Mouse (Mus musculus) hindbrain, embryonic 10.5 days (tissue): Measurements from ENCODE around the gene Golga1. TPM values are rescaled to one million over a fixed set of nuclear protein-coding genes. Genes with fewer than 3 reads are reported as not detected.
"Not testable (repeated sequence)": the region's sequence is repeated elsewhere in the genome, so short reads cannot be mapped to it uniquely, and the experiment has no call there.

Source experiments
- DNase-seq: peaks from one replicate; pipeline ENCODE4 v3.0.0-alpha.2; 2017; ENCODE audit warnings: low spot score
- H3K27ac ChIP-seq: fragments of 300-500 bp; sonication (generic); 2 replicates; pipeline ENCODE4 v1.5.1; 2016; ENCODE audit warnings: mild to moderate bottlenecking, moderate library complexity
- H3K27me3 ChIP-seq: fragments of 300-500 bp; sonication (generic); 2 replicates; pipeline ENCODE4 v1.6.1; 2016; ENCODE audit warnings: mild to moderate bottlenecking; ENCODE audit not compliant: poor library complexity, insufficient read depth, severe bottlenecking
- H3K36me3 ChIP-seq: fragments of 300-500 bp; sonication (generic); 2 replicates; pipeline ENCODE4 v1.6.1; 2016; ENCODE audit warnings: mild to moderate bottlenecking, moderate library complexity
- H3K4me1 ChIP-seq: fragments of 300-500 bp; sonication (generic); replicated peaks from 2 replicates; pipeline ENCODE4 v1.6.1; 2016; ENCODE audit warnings: mild to moderate bottlenecking
- H3K4me3 ChIP-seq: fragments of 300-500 bp; sonication (generic); 2 replicates; pipeline ENCODE4 v1.5.1; 2016; ENCODE audit warnings: mild to moderate bottlenecking, moderate library complexity
- H3K9me3 ChIP-seq: fragments of 300-500 bp; sonication (generic); 2 replicates; pipeline ENCODE4 v1.6.1; 2016; ENCODE audit warnings: mild to moderate bottlenecking, moderate library complexity
- WGBS: fragments of 180-500 bp; shearing (Covaris S2); methylation state at CpG from one replicate; pipeline ENCODE4 v1.1.7; 2016; 5-methylcytosine and 5-hydroxymethylcytosine counted together
- polyA plus RNA-seq: library from polyadenylated mRNA; unstranded; fragments of >200 nt; fragmentation: Nextera tagmentation; extraction: Ambion mirVana; gene quantifications from 2 replicates; pipeline ENCODE4 v1.2.1, GENCODE M21; 2016

Golga1 gene
- polyA plus RNA-seq, 1 experiment from 2014 or later, result 20.3 TPM

DNA sequence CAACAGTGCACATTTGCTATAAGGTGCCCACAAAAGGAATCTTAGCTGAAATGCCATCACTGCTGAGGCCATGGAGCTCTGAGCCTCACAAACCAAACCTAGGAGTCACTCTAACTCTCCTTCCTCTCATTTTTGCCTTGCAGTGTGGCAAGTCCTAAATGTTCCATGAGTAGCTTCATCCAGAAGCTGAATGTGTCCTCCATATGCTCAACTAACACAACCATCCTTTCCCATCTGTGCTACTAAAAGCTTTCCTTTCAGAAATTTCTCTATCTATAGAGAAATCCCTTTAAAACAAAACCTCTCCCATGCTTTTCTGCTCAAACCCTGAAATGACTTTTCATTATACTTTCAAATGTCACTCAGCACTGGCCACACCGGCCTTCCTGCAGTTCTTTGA lies 33.7 kb downstream of the Golga1 start:
- Histone ChIP-seq H3K4me3 (no peak overlapping the region), H3K36me3 (peaks cover 89% of the 10 kb centered on the region), H3K4me1 (no peaks in the 10 kb centered on the region), H3K27me3 (no peaks in the 10 kb centered on the region), H3K27ac (no peak overlapping the region), H3K9me3 (no peaks in the 10 kb centered on the region)
- no peak for DNase-seq
- 91% methylated on average over 1 of the region's 1 CpGs for WGBS

DNA sequence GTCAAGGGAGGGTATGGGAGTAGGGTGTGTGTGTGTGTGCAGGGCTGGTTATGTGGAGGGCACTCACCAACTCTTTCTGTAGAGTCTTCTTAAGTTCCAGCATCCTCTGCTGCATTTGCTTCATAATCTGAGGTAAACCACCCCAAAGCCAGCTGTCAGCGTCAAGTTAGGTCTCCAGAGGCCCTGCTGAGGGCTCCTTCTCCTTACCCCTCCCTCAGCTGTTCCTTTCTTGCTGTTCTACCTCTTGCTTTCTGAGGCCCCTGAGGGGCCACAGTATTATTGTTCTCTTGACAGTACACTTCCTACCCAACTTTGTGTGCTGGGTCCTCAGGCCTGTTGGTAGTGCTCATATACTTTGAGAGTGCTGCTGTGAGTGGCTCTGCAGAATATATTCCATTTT lies 45.3 kb downstream of the Golga1 start:
- Histone ChIP-seq H3K27me3 (no peaks in the 10 kb centered on the region), H3K4me1 (no peaks in the 10 kb centered on the region), H3K4me3 (no peak overlapping the region), H3K36me3 (peaks cover 94% of the 10 kb centered on the region), H3K27ac (no peak overlapping the region), H3K9me3 (no peaks in the 10 kb centered on the region)
- no peak for DNase-seq
- WGBS, result 94% methylated on average over 1 of the region's 1 CpGs

DNA sequence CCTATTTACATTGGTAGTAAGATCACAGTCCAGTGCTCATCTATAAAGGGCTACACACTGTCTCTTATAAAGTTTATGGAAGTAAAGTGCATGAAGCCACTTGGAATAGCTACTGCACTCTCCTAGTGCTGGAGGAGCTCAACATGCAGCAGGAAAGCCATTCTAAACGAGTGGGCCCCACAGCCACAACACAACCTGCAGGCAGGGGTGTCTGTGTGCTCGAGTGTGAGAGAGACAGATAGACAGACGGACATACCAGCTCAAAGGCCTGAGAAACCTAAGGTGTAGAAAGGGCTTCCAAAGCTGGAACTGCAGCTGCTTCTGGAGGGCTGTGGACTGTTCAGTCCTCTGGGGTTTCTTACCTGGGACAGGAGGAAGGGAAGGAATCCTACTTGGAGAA lies 48.8 kb downstream of the Golga1 start:
- H3K4me3 ChIP-seq, result no peak overlapping the region
- DNase-seq, result no peak
- H3K4me1 ChIP-seq, result no peaks in the 10 kb centered on the region
- WGBS, result 82% methylated on average over 3 of the region's 3 CpGs
- no peaks in the 10 kb centered on the region for H3K9me3 ChIP-seq
- no peaks in the 10 kb centered on the region for H3K27me3 ChIP-seq
- H3K36me3 ChIP-seq, result peaks cover 96% of the 10 kb centered on the region
- no peak overlapping the region for H3K27ac ChIP-seq

DNA sequence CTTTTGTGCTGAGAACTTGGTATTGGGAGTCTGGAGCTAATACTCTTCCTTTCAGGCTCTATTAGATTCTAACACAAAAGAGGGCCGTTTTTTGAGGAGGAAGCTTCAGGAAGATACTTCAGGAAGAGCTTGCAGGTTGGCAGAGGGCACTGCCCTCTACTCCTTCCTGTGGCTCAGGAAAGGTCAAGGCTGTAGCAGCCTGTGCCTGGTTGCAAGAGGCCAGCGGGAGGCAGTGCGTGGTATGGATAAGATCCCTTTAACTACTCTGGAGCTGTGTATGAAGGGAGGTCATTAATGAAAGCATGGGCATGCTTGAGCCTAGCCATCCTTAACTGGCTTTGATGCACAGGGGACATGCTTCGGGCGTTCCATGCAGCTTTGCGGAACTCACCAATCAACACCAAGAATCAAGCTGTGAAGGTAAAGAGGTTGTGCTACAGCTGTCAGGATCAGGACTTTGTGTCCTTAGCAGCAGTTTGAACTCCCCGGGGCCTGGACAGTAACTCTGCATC lies 52.5 kb downstream of the Golga1 start:
- H3K36me3 ChIP-seq, result peaks cover 72% of the 10 kb centered on the region

DNA sequence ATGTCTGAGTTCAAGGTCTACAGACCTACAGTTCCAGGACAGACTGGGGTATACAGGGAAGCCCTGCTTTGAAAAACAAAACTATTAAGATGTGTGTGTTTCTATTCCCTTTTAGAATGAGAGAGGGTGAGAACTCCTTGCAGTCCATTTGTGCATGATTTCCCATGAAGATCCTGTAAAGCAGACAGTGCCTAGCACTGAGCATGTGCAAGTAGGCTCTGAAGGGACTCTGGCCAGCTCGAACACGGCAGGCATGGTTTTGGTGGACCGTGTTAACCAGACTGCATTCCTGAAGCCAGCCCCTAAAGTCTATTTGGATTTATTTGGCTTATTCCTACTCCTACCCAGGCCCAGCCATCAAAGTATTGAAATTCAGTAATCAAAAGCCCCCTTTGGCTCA lies 53.4 kb downstream of the Golga1 start:
- WGBS, result 89% methylated on average over 3 of the region's 3 CpGs
- H3K27me3 ChIP-seq, result no peaks in the 10 kb centered on the region
- peaks cover 19% of the 10 kb centered on the region for H3K4me1 ChIP-seq
- DNase-seq, result no peak
- no peak overlapping the region for H3K4me3 ChIP-seq
- peaks cover 64% of the 10 kb centered on the region for H3K36me3 ChIP-seq
- H3K27ac ChIP-seq, result no peak overlapping the region
- no peaks in the 10 kb centered on the region for H3K9me3 ChIP-seq

More for the DNA sequence above, 52.5 kb downstream of the Golga1 start:
- H3K27ac ChIP-seq, result no peak overlapping the region
- no peak overlapping the region for H3K4me3 ChIP-seq
- peaks cover 15% of the 10 kb centered on the region for H3K4me1 ChIP-seq
- no peaks in the 10 kb centered on the region for H3K27me3 ChIP-seq
- no peaks in the 10 kb centered on the region for H3K9me3 ChIP-seq
- WGBS, result 91% methylated on average over 7 of the region's 7 CpGs
- DNase-seq, result no peak

DNA sequence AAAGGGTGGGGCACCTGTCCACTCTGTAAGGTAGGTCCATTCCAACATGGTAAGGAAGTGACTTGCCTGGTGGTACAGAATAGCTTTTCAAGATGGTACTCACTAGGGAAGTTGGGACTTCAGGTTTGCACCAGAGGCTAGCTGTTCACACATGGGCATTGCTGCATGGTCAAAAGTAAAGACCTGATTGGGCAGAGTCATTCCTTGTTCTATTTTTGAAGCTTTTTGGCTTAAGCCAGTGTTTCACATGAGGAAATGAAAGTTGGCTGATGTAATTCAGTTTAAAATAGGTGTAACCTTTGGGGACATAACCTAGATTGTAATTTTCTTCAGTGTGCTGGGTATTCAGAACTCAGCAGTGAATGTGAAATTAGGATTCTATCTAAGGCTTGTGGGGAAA lies 54.1 kb downstream of the Golga1 start:
- Histone ChIP-seq H3K4me3 (no peak overlapping the region), H3K27ac (no peak overlapping the region), H3K4me1 (peaks cover 26% of the 10 kb centered on the region), H3K9me3 (no peaks in the 10 kb centered on the region), H3K36me3 (peaks cover 57% of the 10 kb centered on the region), H3K27me3 (no peaks in the 10 kb centered on the region)
- DNase-seq, result no peak

DNA sequence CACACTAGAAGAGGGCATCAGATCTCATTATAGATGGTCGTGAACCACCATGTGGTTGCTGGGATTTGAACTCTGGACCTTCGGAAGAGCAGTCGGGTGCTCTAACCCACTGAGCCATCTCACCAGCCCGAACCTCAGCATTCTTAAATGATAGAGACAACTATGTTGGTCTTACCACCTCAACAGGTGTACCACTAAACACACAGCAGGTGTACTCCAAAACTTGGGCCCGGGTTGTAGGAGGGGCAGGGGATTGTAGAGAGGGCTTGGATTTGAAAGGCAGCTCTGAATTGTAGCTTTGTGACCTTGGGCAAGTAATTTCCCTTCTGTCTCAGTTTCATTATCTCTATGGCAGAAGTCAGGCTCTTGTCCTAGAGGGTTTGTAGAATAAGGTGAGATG lies 55.2 kb downstream of the Golga1 start:
- H3K4me3 ChIP-seq, DNase-seq, H3K9me3 ChIP-seq, H3K27ac ChIP-seq, H3K27me3 ChIP-seq: not testable (repeated sequence)
- Histone ChIP-seq H3K36me3 (peaks cover 46% of the 10 kb centered on the region), H3K4me1 (peaks cover 35% of the 10 kb centered on the region)
- WGBS, result 95% methylated on average over 5 of the region's 5 CpGs

DNA sequence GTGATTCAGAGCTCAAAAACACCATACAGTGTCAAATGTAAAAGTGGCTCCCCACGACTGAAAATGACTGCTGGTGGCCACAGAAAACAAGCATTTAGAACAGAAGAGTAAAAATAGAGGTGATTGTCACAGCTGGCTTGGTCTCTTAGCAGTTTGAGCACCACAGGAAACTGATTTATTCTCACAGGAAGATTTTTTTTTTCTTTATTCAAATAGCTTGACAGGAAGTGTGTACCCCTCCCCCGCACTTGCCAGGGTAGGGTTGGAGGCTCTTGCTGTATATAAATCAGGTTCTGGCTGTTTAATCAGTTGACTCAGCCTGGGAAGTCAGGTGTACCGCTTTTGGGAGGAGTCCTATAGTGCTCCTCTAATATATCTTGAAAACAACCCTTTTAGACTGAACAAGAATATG lies 56.4 kb downstream of the Golga1 start:
- peak overlapping the region; percentile 92 for H3K27ac ChIP-seq
- no peaks in the 10 kb centered on the region for H3K9me3 ChIP-seq
- WGBS, result 39% methylated on average over 3 of the region's 3 CpGs
- peak overlapping the region; percentile 85 for H3K4me3 ChIP-seq
- H3K27me3 ChIP-seq, result no peaks in the 10 kb centered on the region
- peaks cover 36% of the 10 kb centered on the region for H3K36me3 ChIP-seq
- peak; percentile 17 for DNase-seq
- H3K4me1 ChIP-seq, result peaks cover 40% of the 10 kb centered on the region

DNA sequence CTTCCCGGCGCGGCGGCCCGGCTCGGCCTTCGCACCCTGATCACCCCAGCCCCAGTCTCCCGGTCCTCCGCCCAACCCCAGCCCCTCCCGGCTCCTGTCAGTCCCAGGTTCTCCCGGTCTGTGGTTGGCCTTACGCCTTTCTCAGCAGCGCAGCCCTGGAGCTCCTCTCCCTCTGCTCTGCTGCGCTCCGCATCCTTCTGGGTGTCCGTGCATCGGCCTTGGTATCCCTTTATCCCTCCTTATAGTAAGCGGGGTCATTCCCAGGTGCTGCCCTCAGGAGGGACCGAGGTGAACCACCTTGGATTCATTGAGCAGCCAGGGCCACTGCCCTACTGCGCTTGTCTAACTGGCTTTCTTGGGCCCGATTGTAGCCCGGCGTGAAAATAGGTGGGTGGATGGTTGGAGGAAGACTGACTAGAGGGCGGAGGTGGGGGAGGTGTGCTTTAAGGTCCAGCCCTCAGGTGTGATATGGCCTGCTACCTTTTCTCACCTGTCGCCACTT lies 56.9 kb downstream of the Golga1 start:
- no peaks in the 10 kb centered on the region for H3K9me3 ChIP-seq
- DNase-seq, result no peak
- H3K27ac ChIP-seq, result peak overlapping the region; percentile 92
- H3K4me3 ChIP-seq, result peak overlapping the region; percentile 85
- H3K36me3 ChIP-seq, result peaks cover 36% of the 10 kb centered on the region
- peaks cover 45% of the 10 kb centered on the region for H3K4me1 ChIP-seq
- WGBS, result 1% methylated on average over 25 of the region's 25 CpGs
- no peaks in the 10 kb centered on the region for H3K27me3 ChIP-seq

DNA sequence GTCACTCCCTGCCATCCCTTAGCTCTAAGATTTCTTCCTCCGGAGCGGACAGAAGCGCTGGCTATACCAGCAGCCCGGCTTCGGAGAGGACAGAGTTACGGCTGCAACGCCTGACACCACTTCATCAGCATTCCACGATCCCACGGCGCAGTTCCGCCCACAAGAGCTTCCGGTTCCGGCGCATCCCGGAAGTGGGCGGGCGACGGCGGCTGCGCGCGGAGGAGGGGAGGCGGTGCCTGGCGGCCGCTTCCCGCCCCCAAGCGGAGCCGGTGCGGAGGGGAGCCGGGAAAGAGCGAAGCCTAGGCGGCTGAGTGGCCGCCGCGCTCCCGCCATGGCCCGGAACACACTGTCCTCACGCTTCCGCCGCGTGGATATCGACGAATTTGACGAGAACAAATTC lies 57.5 kb downstream of the Golga1 start:
- WGBS, result under 1% methylated on average over 44 of the region's 44 CpGs
- DNase-seq, result peak; percentile 95
- no peaks in the 10 kb centered on the region for H3K27me3 ChIP-seq
- peaks cover 36% of the 10 kb centered on the region for H3K36me3 ChIP-seq
- H3K9me3 ChIP-seq, result no peaks in the 10 kb centered on the region
- peaks cover 51% of the 10 kb centered on the region for H3K4me1 ChIP-seq
- peak overlapping the region; percentile 92 for H3K27ac ChIP-seq
- H3K4me3 ChIP-seq, result peak overlapping the region; percentile 85

DNA sequence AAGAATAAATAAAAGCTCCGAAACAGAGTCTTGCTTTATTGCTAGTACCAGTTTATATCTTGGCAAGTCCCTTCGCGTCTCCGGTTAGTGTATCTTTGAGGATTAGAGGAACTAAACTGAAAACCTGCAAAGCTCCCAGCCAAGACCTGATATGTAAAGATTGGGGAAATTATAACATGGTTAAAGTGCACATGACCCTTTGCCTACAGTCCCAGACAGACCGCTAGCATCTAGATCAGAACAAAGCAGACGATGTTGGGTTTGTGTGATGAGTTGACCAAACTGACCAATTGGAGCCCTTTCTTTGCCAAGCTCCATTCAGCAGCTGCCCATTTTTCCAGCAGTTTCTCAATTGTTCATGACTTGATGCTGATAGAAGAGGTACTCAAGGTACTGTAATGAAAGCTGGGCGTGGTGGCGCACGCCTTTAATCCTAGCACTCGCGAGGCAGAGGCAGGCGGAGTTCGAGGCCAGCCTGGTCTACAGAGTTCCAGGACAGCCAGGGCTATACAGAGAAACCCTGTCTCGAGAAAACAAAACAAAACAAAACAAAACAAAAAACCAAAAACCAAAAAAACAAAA lies 59.1 kb downstream of the Golga1 start:
- Histone ChIP-seq H3K9me3 (no peaks in the 10 kb centered on the region), H3K27me3 (no peaks in the 10 kb centered on the region), H3K4me3 (peak overlapping the region; percentile 94), H3K36me3 (peaks cover 36% of the 10 kb centered on the region), H3K4me1 (peaks cover 62% of the 10 kb centered on the region), H3K27ac (no peak overlapping the region)
- no peak for DNase-seq
- WGBS, result 92% methylated on average over 14 of the region's 14 CpGs

DNA sequence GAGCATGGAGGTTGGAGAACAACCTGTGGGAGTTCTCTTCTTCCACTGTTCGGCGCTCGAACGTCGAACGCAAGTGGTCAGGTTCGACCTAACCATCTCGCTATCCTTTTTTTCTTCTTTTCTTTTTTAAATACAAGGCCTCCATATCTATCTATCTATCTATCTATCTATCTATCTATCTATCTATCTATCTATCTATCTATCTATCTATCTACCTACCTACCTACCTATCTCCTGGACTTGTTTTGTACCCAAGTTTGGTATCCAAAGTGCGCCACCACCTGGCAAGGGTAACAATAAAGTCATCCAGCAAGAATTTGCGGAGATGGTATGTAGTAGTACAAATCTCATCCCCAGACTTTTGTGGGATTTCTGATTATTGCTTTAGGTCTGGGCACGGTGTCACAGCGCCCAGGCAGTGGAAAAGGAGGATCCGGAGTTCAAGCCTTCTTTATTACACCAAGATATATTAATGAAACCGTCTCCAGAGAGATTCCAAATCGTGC lies 59.7 kb downstream of the Golga1 start, which contains the start of gene Rpl35:
Gene Rpl35 (minus strand): TSS at position 51 of the 506 bp plus-strand sequence.
- Histone ChIP-seq H3K4me3 (peak within 1 kb of the TSS; percentile 94), H3K27me3 (no peaks in the 10 kb centered on the region), H3K27ac (peak within 1 kb of the TSS; percentile 97), H3K9me3 (no peaks in the 10 kb centered on the region), H3K36me3 (peaks cover 39% of the 10 kb centered on the region), H3K4me1 (peaks cover 62% of the 10 kb centered on the region)
- peak; percentile 49 for DNase-seq
- WGBS, result 13% methylated on average over 15 of the region's 15 CpGs

DNA sequence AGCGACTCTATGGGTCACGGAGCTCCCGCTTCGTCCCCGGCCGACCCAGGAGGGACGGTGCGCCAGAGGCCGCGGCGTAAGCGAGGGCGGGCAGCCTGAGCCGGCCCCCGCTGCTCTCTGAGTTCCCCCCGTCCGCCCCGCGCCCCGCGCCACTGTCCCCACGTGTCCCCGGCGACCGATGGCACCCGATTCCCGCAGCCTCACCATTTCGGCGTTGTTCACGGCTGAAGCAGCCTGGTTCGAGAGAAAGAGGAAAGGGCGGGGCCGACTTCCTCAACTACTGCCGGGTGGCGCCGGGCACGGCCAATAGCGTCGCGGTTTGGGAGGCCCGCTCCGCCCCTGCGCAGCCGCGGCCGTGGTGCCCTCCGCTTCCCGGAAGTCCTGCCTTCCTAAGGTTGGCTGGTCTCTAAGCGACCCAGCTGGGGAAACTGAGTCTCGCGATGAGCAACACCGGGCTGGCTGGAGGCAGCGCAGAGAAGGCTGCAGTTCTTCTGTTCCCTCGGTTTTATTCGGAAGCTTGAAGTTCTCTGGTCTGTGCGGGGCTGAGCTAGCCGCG lies 60.4 kb downstream of the Golga1 start, which contains the start of gene Arpc5l:
Gene Arpc5l (plus strand): TSS at position 469 of the 556 bp plus-strand sequence.
- Histone ChIP-seq H3K4me1 (peaks cover 62% of the 10 kb centered on the region), H3K27ac (peak within 1 kb of the TSS; percentile 97), H3K36me3 (peaks cover 42% of the 10 kb centered on the region), H3K9me3 (no peaks in the 10 kb centered on the region), H3K4me3 (peak within 1 kb of the TSS; percentile 94), H3K27me3 (no peaks in the 10 kb centered on the region)
- under 1% methylated on average over 58 of the region's 58 CpGs for WGBS
- peak; percentile 91 for DNase-seq
